Mouse (Mus musculus): ENCODE data around the gene Taar9.
"Not testable (repeated sequence)": the region's sequence is repeated elsewhere in the genome, so short reads cannot be mapped to it uniquely, and the experiment has no call there.

The Taar9 gene

GRCm38 (mm10) chr10:24109434-24109833 lies at the start of gene Taar9:
Gene Taar9, minus strand, starts transcription at chr10:24109534.
- not testable (repeated sequence) for DNase-seq (ENCODE audit: low spot score in 2 of 2)

- no peak for DNase-seq (ENCODE audit: low spot score in 2 of 2)
Measured at GRCm38 (mm10) chr10:24158470-24159254, 49.3 kb upstream of the Taar9 start.

GRCm38 (mm10) chr10:24150086-24150485 lies 40.8 kb upstream of the Taar9 start:
- no peak for DNase-seq (ENCODE audit: low spot score in 2 of 2)

GRCm38 (mm10) chr10:24149135-24149781 lies 39.9 kb upstream of the Taar9 start, which contains the start of gene Stx7:
Gene Stx7, plus strand, starts transcription at chr10:24149302.
- peak; percentile 70 to 88 for DNase-seq (ENCODE audit: low spot score in 2 of 2)

GRCm38 (mm10) chr10:24142735-24143134 lies 33.4 kb upstream of the Taar9 start:
- DNase-seq (ENCODE audit: low spot score in 2 of 2) = no peak

- no peak for DNase-seq (ENCODE audit: low spot score in 2 of 2)
Measured at GRCm38 (mm10) chr10:24138623-24139261, 29.4 kb upstream of the Taar9 start.

GRCm38 (mm10) chr10:24134071-24134645 lies 24.8 kb upstream of the Taar9 start:
- DNase-seq (ENCODE audit: low spot score in 2 of 2) = no peak

- no peak for DNase-seq (ENCODE audit: low spot score in 2 of 2)
Measured at GRCm38 (mm10) chr10:24133132-24133531, 23.8 kb upstream of the Taar9 start.

- DNase-seq (ENCODE audit: low spot score in 2 of 2) = no peak
Measured at GRCm38 (mm10) chr10:24132273-24132672, 22.9 kb upstream of the Taar9 start.

- peak in 1 of 2 experiments; percentile 42 for DNase-seq (ENCODE audit: low spot score in 2 of 2)
Measured at GRCm38 (mm10) chr10:24131451-24132262, 22.3 kb upstream of the Taar9 start.

GRCm38 (mm10) chr10:24111116-24111778 lies 1.9 kb upstream of the Taar9 start:
- peak in 1 of 2 experiments; percentile 27 for DNase-seq (ENCODE audit: low spot score in 2 of 2)

- no peak for DNase-seq (ENCODE audit: low spot score in 2 of 2)
Measured at GRCm38 (mm10) chr10:24108236-24108635, 1.1 kb downstream of the Taar9 start.

- no peak for DNase-seq (ENCODE audit: low spot score in 2 of 2)
Measured at GRCm38 (mm10) chr10:24107747-24108146, 1.6 kb downstream of the Taar9 start.

- not testable (repeated sequence) for DNase-seq (ENCODE audit: low spot score in 2 of 2)
Measured at GRCm38 (mm10) chr10:24103299-24103698, 6.0 kb downstream of the Taar9 start.

- not testable (repeated sequence) for DNase-seq (ENCODE audit: low spot score in 2 of 2)
Measured at GRCm38 (mm10) chr10:24101812-24102211, 7.5 kb downstream of the Taar9 start, which contains the start of gene Taar8c. Gene Taar8c, minus strand, starts transcription at chr10:24101912.

- not testable (repeated sequence) for DNase-seq (ENCODE audit: low spot score in 2 of 2)
Measured at GRCm38 (mm10) chr10:24097010-24097409, 12.3 kb downstream of the Taar9 start.

GRCm38 (mm10) chr10:24092194-24092593 lies 17.1 kb downstream of the Taar9 start, which contains the start of gene Taar8b:
Gene Taar8b, minus strand, starts transcription at chr10:24092294.
- no peak for DNase-seq (ENCODE audit: low spot score in 2 of 2)

- no peak for DNase-seq (ENCODE audit: low spot score in 2 of 2)
Measured at GRCm38 (mm10) chr10:24087168-24087567, 22.2 kb downstream of the Taar9 start.

GRCm38 (mm10) chr10:24086555-24086954 lies 22.8 kb downstream of the Taar9 start:
- no peak for DNase-seq (ENCODE audit: low spot score in 2 of 2)

- no peak for DNase-seq (ENCODE audit: low spot score in 2 of 2)
Measured at GRCm38 (mm10) chr10:24085936-24086335, 23.4 kb downstream of the Taar9 start.

All from cerebellum, postnatal 4 days (tissue).